Mouse (Mus musculus): ENCODE results near the gene Mrfap1. TPM values are rescaled to one million over a fixed set of nuclear protein-coding genes. Genes with fewer than 3 reads are reported as not detected.
A peak's percentile ranks its signal among the peaks of the same experiment; 100 is the strongest.

Gene Mrfap1
- 100 to 1,000 TPM; 439 to 442 (median 441) TPM for total RNA-seq (2022)

DNA sequence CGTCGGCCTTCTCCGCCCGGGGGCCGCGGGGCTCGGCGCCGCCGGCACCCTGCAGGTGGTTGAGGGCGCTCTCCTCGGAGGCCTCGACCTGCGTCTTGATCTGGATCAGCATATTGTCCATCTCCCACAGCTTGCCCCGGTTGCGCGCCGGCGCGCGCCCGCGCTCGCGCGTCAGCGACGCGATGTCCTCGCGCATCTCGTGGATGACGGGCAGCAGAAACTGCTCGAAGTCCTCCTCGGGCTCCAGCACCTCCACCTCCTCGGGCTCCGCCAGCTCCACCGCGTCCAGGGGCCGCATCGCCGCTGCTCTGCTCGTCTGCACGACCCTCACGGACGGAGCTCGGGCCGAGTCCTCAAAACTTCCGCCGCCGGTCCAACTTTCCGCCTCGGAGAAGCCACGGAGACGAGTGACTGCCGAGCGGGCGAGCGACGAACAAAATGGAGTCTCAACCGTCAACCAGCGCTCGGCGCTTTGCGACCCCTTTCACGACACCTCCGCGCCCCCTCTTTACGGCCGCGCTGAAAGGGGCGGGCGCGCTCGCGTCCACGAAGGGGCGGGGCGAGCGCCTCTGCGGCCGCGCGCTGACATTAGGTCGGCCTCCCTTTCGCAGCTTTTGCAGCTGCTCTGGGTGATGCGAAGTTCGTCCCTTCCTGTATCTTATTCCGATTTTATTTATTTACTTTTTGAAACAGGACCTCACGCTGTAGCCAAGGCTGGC, at the start of gene Mrfap1:
Gene Mrfap1 (minus strand): TSS at position 477 of the 719 bp plus-strand sequence.
- DNase-seq (ENCODE audit: low spot score in 2 of 2): peak; percentile 86 to 91

DNA sequence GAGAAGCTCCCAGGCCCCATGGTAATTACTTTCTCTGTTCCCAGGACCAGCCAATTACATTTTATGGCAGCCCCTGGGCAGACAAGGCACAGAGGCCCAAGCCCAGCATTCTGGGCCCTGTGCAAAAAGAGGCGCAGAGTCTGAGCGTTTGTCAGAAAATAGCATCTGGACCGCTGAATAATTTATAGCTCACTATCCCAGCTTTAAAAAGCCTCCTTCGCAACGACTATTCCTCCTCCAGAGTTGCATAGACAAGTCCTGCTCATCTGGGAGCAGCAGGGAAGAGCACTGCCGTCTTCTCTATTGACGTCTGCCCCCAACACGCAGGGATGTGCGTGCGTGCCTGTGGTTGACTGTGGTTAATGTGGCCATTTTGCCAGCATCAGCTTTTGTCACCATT, 47.9 kb upstream of the Mrfap1 start:
- DNase-seq (ENCODE audit: low spot score in 2 of 2): peak in 1 of 2 experiments; percentile 44

DNA sequence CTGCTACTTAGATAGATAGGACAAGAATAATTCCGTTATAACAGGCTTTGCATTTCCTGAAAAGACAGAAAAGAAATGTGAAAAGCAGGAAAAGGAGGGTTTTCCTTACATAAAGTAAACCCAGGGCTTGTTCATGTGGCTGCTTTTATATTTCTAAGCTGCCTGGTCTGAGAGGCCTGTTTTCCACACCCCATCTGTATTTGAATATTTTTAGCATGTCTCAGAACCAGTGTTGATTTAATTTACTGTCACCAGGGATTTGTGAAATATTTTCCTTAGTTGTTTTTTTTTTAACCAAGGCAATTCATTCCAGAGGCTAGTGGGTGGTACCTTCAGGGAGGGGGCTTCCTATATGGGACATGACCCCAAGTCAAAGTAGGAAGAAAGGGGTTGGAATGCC, 45.1 kb upstream of the Mrfap1 start:
- DNase-seq (ENCODE audit: low spot score in 2 of 2): no peak

DNA sequence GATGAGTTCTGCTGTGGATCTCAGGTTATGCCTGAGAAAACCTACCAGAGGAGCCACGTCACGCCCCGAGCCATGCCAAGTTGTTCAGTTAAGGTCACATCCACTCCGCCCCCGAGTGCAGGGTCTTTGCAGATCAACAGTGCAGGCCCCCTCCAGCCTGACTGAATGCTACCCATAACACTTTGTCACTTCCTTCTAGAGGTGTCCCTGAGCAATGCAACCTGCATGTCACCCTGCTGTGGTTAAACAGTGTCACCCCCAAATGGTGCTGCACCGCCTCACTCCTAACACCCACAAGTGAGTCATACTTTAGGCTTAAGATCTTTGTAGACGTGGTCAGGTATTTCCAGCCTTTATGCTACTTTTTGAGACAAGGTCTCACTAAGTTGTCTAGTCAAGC, 43.5 kb upstream of the Mrfap1 start:
- DNase-seq (ENCODE audit: low spot score in 2 of 2): no peak

DNA sequence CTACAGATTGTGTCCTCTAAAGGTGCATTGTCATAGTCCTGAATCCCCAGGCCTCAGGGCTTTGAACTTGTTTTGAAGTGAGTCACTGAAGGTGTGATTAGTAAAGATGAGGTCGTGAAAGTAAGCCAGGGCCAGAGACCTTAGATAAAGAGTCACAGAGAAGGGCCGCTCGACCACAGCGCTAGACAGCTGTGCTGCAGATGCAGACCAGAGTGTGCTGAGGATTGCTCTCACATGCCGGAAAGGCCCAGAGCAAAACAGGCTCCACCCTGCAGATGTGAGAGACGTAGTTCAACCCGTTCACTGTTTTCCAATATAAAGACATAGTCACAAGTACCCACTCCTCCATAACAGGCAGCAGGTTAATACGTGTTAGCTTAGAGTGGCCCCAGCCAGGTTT, 43.0 kb upstream of the Mrfap1 start:
- DNase-seq (ENCODE audit: low spot score in 2 of 2): no peak

DNA sequence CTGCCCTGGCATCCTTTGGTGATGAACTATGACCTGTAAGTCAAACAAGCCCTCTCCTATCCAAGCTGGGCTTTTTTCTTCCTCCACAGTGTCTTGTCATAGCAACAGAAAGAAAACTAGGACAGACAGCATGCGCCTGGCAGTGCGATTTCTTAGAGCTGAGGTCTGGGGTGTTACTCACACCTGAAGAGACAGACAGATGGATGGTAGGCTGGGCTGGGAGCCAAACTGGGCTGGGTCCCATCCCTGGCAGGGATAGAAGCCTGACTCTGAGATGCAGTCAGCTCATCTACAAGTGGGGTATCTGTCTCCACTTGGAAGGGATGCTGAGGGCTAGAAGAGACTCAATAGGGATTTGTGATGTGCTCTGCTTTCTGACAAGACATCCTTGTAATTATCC, 42.5 kb upstream of the Mrfap1 start:
- DNase-seq (ENCODE audit: low spot score in 2 of 2): peak; percentile 48 to 81

DNA sequence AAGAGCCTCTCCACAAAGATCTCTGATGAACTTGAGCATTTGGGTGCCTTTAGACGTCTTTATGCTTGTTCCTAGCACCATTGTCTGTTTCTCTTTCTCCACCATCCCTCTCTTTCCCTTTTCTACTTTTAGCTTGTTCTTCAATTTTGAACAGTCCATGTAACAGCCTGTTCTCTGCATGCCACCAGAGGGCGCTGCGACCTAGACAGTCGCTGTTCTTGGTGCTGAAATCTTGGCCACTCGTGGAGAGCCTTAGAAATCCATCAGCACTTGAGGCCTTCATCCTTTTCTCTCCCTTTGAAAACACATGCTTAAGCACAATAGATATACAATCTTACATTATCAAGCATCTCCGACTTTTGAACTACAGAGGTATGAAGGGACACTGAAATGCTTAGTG, 39.4 kb upstream of the Mrfap1 start:
- peak; percentile 57 to 68 for DNase-seq (ENCODE audit: low spot score in 2 of 2)

DNA sequence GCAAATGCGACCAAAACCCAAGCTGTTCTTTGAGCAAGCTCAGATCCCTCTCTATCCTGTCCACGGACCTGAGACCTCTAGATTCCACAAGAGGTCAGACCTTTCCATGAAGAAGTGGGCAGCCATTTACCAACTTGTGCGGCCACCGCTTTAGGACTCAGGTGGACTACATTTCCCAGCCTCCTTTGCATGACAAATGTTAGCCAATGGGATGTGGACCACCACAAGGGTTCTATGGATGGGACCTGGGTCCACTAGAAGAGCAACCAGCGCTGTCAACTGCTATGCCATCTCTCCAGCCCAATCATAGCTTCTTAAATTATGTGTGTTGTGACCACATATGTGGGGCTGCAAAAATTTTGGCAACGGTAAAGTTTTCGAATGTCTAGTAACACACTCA, 34.7 kb upstream of the Mrfap1 start:
- peak; percentile 19 to 58 for DNase-seq (ENCODE audit: low spot score in 2 of 2)

DNA sequence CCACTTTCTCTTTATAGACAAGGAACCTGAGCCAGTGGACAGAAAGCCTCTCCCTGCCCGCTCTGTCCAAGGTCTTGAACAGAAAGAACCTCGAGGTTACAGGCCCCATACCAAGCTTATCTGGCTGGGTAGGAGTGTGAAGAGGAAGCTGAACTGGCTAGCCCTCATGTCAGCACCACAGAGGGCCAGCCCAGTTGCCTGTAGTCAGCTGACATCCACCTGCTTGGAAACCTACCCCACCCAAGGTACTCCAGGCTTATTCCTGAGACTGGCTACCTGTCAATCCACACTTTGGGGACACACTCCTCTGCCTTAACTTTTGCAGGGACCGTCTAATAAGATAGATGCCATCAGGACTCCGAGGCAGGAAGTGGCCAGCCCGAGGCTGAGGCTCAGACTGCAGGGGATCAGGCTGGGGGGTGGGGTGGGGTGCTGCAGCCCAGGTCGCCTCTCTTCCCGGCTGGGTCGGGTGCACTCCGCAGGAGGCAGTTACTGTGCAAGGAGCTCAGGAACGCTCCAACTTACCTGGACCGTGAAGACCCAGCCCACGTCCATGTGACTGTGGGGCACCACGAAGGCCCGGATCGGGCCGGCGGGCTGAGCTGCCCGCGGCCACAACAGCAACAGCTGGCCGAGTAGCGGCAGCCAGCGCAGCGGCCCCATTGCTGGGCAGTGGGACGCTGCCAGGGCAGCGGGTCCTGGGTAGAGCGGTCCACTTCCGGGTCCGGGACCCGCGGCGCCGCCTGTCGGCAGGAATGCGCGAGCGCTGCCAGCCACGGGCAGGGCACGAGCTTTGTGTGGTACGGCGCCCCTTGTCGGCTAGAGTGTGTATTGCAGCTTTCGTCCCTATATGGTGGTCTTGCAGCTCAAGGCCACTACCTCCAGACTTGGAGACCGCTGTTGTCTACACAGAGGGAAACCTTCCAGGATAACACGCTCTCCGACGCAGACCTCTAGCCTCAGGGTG, 33.6 kb upstream of the Mrfap1 start, which contains the start of gene Man2b2:
Gene Man2b2 (minus strand): TSS at position 741 of the 967 bp plus-strand sequence.
- peak; percentile 81 to 89 for DNase-seq (ENCODE audit: low spot score in 2 of 2)

DNA sequence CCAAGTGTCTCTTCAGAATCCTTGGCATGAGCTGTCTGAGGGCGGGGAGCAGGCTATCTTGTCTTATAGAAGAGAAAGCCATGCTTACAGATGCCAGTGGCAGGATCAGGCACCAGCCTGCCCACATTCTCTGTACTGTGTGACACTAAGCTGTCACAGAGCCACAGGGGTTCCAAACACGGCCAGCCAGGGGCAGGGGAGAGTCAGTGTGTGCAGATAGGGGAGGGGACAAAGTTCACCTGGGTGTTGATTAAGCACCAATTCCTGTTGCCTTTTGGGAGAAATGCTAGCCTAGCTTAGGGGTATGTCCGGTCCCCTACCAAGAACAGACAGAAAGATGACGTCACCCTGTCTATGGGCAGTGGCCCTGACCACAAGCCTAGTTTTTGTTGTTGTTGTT, 32.5 kb upstream of the Mrfap1 start:
- DNase-seq (ENCODE audit: low spot score in 2 of 2): no peak

DNA sequence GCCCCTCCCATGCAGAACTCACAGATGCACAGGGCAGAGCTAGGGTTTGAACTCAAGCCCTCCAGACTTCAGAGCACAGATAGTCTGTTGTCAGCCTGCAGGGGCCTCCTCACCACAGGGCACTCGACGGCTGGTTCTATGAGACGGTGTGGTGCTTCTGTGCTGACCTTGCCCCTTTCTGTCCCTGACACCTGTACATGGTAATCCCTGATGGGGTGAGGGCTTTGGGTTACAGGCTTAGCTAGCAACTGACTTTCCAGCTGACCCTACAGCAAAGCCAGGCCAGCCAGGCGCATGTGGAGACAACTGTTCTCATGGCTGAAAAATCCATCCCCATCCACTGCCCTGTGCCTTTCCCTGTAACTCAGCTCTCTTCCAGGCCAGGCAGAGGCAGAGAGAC, 26.3 kb upstream of the Mrfap1 start:
- DNase-seq (ENCODE audit: low spot score in 2 of 2): no peak

DNA sequence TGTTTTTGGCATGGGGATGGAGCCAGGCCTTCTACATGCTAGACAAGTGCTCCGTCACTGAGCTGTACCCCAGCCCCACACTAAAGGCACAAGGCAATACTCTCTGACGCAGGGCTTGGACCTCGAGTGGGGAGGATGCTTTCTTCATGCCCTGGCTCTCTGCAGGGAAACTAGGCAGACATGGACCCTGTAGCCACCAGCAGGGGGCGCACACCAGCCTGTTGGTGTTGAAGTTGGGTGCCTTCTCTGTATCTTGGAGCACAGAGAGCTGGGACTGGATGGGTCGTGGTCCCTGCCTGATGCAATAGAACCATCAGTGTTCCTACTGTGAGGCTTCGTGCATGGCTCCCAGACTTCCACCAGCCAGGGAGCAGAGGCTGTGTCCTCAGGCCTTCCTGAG, 23.6 kb upstream of the Mrfap1 start:
- peak in 1 of 2 experiments; percentile 50 for DNase-seq (ENCODE audit: low spot score in 2 of 2)

DNA sequence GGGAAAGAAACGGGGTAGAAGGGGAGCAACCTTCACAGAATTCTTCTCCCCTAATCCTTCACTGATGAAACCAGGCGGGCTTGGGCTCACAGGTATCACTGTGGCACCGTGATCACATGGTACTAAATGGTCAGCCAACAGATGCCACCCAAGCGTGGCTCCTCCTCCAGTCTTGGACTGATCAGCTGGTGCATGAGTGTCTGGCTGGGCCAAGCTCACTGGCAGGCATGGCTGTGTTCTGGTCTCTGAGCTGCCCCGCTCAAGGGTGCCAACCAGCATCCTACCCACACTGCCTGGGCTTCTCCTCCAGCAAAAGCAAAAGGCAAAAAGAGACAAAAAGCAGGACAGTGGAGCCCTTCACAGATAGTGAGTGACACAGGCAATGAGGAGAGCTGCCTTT, 23.2 kb upstream of the Mrfap1 start:
- no peak for DNase-seq (ENCODE audit: low spot score in 2 of 2)

DNA sequence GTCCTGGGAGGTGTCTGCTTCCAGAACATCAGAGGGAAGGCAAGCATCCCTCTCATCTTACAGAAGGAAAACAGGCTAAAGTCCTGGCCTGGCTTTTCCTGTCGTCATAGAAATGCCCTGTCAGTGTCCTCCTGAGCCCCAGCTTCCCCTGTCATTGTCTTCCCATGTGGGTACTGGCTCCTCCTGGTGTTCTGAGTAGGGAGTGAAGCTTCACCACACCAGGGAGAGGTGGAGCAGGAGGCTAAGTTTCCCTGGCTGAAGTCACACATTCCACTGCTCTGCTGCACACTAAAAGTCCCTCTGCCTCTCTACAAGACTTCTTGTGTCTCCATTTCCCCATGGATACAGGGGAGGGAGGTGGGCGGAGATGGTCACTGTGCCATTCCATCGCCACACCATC, 21.2 kb upstream of the Mrfap1 start:
- no peak for DNase-seq (ENCODE audit: low spot score in 2 of 2)

DNA sequence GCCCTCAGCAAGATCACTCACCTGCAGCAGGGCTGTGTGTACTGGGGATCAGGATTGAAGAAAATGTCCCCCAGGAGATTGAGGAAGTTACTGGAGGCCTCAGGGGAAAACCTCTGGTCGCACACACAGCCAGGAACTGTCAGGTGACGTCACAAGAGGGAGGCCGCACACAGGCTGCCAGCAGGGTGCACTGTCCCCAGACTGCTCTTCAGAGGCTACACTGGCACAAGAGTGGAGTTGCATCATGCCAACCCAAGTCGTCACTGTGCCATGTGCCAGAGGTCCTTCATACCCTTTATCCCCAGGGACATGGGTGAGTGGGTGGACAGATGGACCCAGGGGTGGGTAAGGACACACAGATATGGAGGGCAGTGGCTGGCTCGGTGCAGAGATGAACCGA, 18.0 kb upstream of the Mrfap1 start:
- no peak for DNase-seq (ENCODE audit: low spot score in 2 of 2)

DNA sequence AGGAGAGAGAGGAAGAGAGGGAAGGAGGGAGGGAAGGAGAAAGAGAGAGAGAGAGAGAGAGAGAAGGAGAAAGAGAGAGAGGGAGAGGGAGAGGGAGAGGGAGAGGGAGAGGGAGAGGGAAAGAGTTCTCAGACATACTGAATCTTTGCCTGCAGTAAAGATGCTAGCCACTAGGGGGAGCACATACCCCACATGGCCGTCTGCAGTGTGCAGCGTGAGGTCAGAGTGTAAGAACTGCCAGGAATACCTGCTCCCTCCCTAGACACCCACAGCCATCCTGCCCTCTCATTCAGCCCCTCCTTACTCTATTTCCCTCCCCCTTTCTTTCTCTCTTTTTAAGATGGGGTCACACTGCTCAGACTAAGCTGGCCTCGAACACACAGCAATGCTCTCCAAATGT, 14.8 kb upstream of the Mrfap1 start:
- no peak for DNase-seq (ENCODE audit: low spot score in 2 of 2)

DNA sequence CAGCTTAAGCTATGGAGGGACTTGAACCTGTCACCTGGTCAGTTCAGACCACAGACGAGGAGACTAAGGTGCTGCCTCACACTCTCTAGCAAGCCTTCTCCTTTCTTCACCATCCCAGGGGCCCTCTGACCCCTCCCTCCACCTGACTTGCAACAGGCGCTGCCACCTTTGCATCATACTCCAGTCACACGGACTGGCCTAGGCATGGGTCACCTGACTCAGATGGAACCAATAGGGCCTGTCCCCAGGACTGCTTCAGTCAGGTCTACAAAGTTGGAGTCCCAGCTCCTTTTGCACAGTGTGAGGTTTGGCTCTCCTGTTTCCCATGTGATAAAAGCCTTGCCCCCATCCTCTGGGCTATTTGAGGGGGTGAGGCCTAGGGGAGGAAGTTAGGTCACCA, 14.1 kb upstream of the Mrfap1 start:
- DNase-seq (ENCODE audit: low spot score in 2 of 2): no peak

DNA sequence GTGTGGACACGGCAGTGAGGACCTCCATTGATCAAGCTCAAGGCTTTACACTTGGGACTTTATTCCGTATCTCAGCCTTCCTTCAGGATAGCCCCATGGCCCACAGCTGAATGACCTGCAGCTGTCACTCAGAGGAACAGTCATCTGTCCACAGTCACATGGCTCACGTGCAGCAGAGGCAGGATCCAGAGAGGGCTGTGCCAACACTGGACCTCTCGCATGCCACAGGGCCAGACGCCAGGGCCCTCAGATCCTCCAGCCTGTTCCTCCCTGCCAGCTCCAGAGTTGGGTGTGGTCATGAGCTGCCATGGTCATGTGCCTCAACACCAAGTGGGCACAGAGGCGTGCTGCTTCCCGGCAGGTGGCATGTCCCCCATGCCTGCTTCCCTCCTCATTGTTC, 12.6 kb upstream of the Mrfap1 start:
- DNase-seq (ENCODE audit: low spot score in 2 of 2): no peak

DNA sequence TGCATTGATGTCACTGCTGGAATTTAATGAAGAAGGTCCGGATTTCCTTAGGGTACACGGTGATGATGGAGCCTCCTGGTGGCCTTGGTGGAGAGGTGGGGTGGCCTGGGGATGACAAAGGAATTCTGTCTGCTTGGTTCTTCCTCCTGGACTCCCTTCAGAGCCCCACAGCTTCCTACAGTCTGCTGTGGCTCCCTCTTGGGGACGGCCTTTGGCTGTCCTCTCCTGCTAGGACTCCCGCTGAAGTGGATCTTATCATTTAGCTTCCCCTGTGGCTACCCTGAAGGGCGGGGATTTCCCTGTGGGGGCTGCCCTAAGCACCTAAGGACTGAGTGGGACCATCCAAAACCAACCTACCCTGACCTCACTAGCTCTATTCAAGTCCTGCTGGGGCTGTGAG, 10.5 kb upstream of the Mrfap1 start:
- no peak for DNase-seq (ENCODE audit: low spot score in 2 of 2)

DNA sequence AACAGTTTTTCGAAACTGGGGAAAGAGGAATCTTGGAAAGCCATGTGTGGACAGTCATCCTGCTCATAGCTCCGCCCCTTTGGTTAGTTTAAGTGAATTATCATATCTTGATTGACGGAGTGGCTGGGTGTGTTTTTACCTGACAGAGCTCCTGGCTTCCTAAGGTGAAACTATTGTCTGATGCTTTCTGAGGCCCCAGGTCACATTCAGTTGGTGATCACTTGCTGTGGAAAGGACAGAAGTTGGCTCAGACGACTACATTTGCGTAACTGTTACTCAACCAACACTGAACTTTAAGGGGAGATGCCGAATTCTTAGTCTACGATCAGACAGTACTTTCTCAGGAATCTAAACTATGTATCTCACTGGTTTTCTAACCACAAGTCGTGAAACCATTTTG, 719 bp upstream of the Mrfap1 start:
- DNase-seq (ENCODE audit: low spot score in 2 of 2): no peak

DNA sequence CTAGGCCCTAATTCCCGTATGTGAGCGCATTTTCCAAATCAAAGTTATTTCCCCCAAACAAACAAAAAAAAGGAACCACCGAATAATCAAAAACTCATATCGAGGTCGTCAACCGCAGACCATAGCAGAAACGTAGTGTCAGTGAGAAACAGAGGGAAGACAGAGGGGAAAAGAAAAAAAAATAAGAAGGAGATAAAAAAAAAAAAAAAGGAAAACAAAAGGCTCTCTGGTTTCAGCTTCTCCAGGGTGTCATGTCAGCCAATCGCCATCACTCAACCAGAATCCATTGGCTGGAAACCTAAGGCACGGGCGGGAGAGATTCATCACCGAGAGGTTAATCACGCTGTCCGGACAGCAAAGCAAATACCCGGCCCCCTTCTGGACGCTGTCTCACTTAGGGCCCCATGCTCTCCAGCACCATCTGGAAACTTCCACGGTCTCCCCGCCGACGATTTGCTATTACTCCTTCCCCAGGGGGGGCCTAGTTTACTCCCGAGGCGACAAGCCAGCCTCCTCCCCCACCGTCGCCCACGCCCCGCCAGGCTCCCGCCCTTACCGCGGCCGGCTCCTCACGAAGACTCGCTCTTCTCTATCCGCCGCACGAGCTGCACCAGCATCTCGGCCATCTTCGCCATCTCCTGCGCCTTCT, 801 bp downstream of the Mrfap1 start:
- DNase-seq (ENCODE audit: low spot score in 2 of 2): peak; percentile 58 to 69

DNA sequence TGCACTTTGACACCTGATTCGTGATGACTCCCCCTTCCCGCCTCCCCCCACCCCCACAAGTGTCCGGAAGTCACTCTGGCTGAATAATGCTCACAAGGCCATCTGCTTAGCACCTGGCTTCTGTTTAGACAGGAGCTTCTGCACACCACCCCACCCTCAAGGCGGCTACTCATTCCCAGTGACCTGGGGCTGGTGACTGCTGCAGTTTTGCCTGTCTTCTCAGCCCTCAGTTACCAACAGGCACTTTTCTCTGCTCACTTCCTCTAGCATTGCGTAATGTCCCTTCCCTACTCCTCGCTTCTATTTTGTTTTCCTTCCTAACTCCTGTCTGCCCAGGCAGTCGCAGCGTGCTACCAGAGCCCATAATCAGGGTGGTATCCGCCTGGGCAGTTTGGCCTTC, 4.7 kb downstream of the Mrfap1 start:
- DNase-seq (ENCODE audit: low spot score in 2 of 2): no peak
